Mouse (Mus musculus) lung, adult 2 months (tissue): ENCODE measurements around the gene Crtac1.

ENCODE experiments used
- CTCF ChIP-seq: fragments of 200-500 bp; IDR thresholded peaks from 2 replicates; pipeline ENCODE4 v1.5.1; 2011; ENCODE audit warnings: mild to moderate bottlenecking, low read length, control low read depth; ENCODE audit not compliant: insufficient read depth
- POLR2A ChIP-seq: fragments of 200-500 bp; IDR thresholded peaks from 2 replicates; pipeline ENCODE4 v1.6.1; 2011; ENCODE audit warnings: low read depth, mild to moderate bottlenecking, control low read depth, low read length, borderline replicate concordance; ENCODE audit errors: extremely low read depth

GRCm38 (mm10) chr19:42399974-42400373 is 31.6 kb downstream of the Crtac1 start:
- no peak for TF ChIP-seq POLR2A
- TF ChIP-seq CTCF = no peak
